Mouse (Mus musculus) WW6 (cell line): ENCODE measurements at regions not wholly inside any gene's neighbourhood (a gene's known extent, or its start where the extent isn't known, plus 50 kb on each side); places are given as distances from the start of the nearest gene placed in this dataset.

ENCODE experiments used
- DNase-seq: peaks from one replicate; pipeline ENCODE4 v3.0.0-alpha.2; 2013; ENCODE audit warnings: low read depth, low spot score

- DNase-seq = no peak
Measured at GRCm38 (mm10) chr13:28898900-28899299, 54.6 kb downstream of the Sox4 start.

GRCm38 (mm10) chr13:28892896-28893295 is 60.6 kb downstream of the Sox4 start:
- DNase-seq = no peak

- no peak for DNase-seq
Measured at GRCm38 (mm10) chr13:28887098-28887497, 66.4 kb downstream of the Sox4 start.

- no peak for DNase-seq
Measured at GRCm38 (mm10) chr13:28886691-28887090, 66.8 kb downstream of the Sox4 start.

GRCm38 (mm10) chr13:28885083-28886037 is 68.2 kb downstream of the Sox4 start:
- no peak for DNase-seq

GRCm38 (mm10) chr13:28884191-28884820 is 69.2 kb downstream of the Sox4 start:
- DNase-seq = no peak

- DNase-seq = no peak
Measured at GRCm38 (mm10) chr13:28883398-28883797, 70.1 kb downstream of the Sox4 start.

GRCm38 (mm10) chr13:28880888-28881287 is 72.6 kb downstream of the Sox4 start:
- DNase-seq = no peak

- DNase-seq = no peak
Measured at GRCm38 (mm10) chr13:28878692-28879091, 74.8 kb downstream of the Sox4 start.

- DNase-seq = no peak
Measured at GRCm38 (mm10) chr13:28876771-28877170, 76.7 kb downstream of the Sox4 start.

- no peak for DNase-seq
Measured at GRCm38 (mm10) chr13:28870681-28871080, 82.8 kb downstream of the Sox4 start.

- DNase-seq = no peak
Measured at GRCm38 (mm10) chr13:28867210-28867609, 86.3 kb downstream of the Sox4 start.

GRCm38 (mm10) chr13:28866686-28867085 is 86.8 kb downstream of the Sox4 start:
- no peak for DNase-seq

- DNase-seq = no peak
Measured at GRCm38 (mm10) chr13:28860601-28861000, 92.9 kb downstream of the Sox4 start.

GRCm38 (mm10) chr13:28859829-28860427 is 93.6 kb downstream of the Sox4 start:
- DNase-seq = no peak

GRCm38 (mm10) chr13:28858001-28858400 is 95.5 kb downstream of the Sox4 start:
- no peak for DNase-seq

GRCm38 (mm10) chr13:28857201-28857600 is 96.3 kb downstream of the Sox4 start:
- DNase-seq = no peak

- DNase-seq = no peak
Measured at GRCm38 (mm10) chr13:28856472-28856871, 97.0 kb downstream of the Sox4 start.

GRCm38 (mm10) chr13:28854247-28854646 is 99.3 kb downstream of the Sox4 start:
- DNase-seq = no peak

GRCm38 (mm10) chr13:28848305-28848704 is 105.2 kb downstream of the Sox4 start:
- DNase-seq = no peak

GRCm38 (mm10) chr13:28847478-28847877 is 106.0 kb downstream of the Sox4 start:
- no peak for DNase-seq

GRCm38 (mm10) chr13:28844495-28844894 is 109.0 kb downstream of the Sox4 start:
- no peak for DNase-seq
